Mouse (Mus musculus): Measurements from ENCODE around the gene Fgfr2.

GRCm38 (mm10) chr7:132934743-132935142, 188.4 kb downstream of the Fgfr2 start:
- no peak for TF ChIP-seq CTCF (conservative IDR thresholded peaks at IDR 0.05; ENCODE audit: low read length)
- no peak for TF ChIP-seq NANOG (IDR thresholded peaks at IDR 0.05; ENCODE audit: borderline replicate concordance, low read length)
- TF ChIP-seq POU5F1 (IDR thresholded peaks at IDR 0.05; ENCODE audit: borderline replicate concordance, low read length): no peak

All from E14TG2a.4 (cell line).